Mouse (Mus musculus): ENCODE results near the gene Hspb3.

The Hspb3 gene

DNA sequence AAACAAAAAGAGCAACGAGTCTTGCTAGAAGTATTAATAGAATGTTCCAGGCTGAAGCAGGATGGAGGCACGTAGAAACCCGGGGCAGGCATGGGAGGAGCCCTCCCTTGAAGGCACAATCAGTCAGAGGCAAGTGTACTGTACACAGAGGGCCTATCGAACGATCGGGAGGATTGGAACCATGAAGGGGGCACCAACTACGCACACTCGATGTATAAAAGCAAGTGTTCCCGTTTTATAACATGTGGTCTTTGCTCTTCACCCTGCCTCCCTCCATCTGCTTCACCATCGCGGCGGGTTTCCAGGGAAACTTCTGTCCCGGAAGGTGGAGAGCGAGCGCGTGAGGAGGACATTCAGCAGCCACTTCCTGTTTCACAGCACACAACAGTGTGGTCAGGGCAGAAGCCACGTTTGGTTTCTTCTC, 27.7 kb downstream of the Hspb3 start:
- no peak for DNase-seq (ENCODE audit: low read depth, low spot score)

DNA sequence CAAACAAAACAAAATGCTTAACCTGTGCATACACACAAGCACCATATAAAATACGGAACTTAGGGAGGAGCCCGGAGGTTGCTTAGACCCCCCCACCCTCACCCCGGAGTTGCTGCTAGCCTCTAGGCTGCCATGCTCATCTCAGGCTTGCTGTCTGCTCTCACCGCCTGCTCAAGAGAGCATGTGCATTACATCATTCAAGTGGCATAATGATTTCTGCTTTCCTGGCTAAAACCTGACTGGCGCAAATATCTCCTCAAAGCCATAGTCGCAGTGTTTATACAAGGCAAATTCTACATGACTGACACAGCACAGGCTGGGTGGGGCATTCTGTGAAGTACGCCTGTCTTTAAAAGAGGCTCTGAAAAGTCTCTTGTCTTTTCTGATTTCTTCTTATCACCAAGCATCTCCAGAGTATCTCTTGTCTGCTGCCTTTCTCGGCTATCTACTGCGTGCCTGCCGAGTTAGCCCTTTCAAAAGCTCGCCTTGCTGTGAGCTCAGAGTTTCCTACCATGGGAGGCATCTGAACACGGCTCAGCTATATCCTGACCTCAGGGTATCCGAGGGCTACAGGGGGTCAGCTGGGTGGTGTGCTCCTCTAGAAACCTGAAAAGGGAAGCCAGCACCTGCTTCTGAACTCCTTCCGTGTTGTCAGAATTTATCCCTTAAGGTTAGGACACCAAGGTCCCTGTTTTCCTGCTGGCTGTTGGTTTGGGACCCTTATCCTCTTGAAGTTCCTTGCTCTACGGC, 28.6 kb downstream of the Hspb3 start:
- no peak for DNase-seq (ENCODE audit: low read depth, low spot score)

DNA sequence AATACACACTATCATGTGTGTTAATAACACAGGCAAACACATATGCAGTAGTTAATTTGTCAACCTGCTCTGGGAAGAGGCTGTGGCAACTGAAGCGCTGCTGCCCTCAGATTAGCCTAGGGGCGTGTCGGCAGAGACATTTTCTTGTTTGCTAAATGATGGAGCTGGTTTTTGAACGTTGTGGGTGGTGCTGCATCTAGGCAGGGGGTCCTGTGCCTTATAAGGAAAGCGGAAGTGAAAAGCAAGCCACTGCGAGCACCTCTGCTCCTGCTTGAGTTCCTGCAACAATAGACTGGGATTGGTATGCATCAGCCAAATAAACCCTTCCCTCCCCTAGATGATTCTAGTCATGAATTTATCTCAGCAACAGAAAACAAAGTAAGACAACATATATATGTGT, 31.0 kb downstream of the Hspb3 start:
- no peak for DNase-seq (ENCODE audit: low read depth, low spot score)

DNA sequence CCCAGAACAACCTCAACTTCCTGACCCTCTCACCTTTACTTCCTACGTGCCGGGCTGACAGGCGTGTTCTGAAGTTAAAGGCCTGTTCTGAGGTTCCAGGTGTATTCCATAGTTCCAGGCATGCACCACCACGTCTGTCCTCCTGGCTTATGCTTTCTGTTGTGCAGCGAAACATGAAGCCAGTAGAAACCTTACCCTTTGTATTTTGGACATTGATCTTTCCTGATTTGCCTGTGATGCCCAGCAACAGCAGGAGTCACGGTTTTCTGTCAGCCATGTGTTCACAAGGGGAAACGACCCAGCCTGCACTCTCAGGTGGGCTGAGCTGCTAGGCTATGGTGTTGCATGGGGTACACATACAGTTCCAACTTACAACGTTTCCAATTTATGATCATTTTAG, 35.9 kb downstream of the Hspb3 start:
- no peak for DNase-seq (ENCODE audit: low read depth, low spot score)

DNA sequence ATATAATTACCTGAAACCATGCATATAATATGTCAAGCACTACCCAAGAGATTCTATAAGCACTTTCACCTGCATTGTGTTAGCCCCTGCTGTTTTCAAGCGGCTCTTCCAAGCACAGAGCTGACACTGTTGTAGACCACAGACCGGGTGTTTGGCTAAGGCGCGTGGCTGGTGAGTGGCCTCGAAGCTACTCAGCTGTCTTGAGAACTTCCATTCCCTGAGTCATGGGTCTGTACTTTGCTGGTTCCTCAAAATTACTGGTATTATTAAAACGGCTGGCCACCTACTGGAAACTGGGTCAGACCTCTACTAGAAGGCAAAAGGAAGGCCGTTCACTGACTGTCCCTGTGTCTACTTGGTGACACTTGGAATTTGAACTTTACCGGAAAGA, 40.6 kb downstream of the Hspb3 start:
- no peak for DNase-seq (ENCODE audit: low read depth, low spot score)

DNA sequence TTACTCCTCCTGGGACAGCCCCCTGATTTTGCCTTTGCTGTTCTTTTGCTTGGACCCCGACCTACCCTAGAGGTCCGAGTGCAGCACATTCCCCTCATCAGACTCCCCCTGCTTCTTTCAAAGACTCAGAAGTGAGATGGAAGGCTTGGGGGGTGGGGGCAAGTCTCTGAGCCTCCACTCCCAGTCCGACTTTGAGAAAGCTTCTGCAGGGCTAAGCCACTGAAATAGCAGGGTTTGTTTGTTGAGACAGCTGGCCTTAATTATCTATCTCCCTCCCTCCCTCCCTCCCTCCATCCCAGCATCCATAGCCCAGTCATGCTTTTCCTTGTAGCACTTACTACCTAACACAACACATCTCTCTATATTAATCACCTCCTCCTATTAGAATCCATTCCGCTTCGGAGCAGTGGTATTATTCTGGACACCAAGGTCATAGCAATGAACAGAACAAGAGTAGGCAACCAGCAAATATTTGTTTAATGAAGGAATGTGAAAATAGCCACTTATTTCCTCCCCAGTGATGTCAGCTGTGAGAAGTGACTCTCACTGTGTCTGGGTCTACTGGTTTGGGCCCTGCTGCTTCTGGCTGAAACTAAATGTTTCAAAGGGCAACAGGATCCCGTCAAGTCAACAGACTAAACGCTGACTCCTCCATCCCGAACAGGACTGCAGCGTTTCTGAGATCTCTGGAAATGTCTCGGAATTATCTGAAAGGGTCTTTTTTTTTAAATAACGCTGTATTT, 41.2 kb downstream of the Hspb3 start:
- no peak for DNase-seq (ENCODE audit: low read depth, low spot score)

DNA sequence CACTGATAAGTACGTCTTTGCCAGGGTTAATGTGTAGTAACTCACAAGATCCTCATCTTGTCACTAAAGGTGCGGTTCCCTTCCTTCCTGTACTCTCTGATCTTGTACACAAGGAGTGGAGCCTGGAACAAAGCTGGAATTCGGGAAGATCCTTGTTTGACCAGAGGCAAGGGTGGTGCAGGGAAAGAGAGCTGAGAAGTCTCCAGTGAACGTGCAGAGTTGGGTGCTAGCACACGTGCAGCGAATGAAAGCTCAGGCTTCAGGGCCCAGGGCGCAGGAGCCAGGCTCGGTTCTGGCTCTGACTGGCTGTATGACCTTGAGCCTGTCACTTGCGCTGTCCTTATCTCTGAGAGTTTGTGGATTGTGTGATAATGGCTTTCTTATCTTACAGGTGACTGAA, 44.5 kb downstream of the Hspb3 start:
- peak; percentile 90 for DNase-seq (ENCODE audit: low read depth, low spot score)

DNA sequence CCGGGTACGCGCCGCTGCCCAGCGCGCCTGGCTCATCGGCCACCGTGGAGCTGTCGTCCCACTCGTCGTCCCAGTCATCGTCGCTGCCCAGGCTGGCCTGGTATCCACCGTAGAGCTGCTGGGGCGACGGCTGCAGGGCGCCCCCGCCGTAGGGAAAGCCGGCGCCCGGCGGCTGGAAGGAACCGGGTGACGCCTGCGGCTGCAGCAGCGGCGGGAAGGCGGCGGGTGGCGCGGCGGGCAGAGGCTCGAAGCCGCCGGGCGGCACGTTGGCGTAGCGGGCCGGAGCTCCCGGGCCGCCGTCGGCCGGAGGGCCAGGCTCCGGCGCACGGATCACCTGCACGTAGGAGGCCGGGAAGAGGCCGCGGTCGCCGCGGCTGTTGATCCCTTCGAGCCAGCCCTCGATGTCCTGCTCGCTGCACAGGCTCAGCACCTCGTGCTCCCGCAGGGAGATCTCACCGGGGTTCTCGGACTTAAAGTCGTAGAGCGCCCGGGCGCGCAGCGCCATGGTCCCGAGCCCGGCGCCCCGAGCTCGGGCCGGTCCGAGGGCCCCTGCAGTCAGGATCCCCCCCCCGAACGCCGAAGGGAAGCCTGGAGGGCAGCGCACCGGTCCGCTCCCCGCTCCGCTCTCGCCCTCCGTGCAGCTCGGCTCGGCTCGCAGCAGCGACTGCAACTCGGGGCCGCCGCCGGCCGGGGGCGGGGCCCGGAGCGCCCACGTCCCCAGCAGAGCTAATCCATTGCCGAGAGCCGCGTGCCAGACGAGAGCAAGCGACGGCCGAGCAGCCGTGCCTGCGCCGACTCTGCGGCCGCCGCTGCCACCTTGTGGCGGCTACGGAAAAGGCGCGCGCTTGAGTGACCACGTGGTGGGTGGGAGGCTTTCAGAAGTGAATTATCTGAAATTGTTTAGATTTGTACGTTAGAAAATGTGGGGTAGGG, 45.3 kb downstream of the Hspb3 start, which contains the start of gene Snx18:
TSS of gene Snx18 (minus strand) at position 674 of the 933 bp plus-strand sequence.
- DNase-seq (ENCODE audit: low read depth, low spot score), result peak; percentile 98

DNA sequence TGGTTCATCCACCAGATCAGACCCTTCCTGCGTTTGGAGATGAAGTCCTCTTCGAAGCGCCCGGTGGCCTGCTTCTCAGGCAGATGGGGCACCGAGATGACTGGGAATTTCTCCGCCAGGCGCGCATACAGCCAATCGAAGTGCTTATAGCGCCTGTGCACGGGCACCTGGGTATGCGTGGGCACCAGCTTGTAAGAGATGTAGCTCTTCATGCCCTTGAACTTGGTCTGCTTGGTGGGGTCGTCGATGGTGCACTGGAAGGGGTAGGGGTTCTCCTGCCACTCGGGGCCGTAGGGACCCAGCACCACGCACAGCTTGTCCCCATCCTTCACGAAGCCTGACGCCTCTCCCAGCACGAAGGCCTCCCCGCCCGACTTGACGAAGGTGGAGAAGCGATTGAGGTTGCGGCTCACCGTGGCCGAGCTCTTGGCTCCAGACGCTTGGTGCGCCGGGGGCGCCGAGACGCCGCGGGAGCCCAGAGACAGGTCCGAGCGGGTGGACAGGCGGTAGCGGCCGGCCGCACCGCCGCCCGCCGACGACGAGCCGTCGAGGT, 46.1 kb downstream of the Hspb3 start:
- peak; percentile 42 for DNase-seq (ENCODE audit: low read depth, low spot score)

DNA sequence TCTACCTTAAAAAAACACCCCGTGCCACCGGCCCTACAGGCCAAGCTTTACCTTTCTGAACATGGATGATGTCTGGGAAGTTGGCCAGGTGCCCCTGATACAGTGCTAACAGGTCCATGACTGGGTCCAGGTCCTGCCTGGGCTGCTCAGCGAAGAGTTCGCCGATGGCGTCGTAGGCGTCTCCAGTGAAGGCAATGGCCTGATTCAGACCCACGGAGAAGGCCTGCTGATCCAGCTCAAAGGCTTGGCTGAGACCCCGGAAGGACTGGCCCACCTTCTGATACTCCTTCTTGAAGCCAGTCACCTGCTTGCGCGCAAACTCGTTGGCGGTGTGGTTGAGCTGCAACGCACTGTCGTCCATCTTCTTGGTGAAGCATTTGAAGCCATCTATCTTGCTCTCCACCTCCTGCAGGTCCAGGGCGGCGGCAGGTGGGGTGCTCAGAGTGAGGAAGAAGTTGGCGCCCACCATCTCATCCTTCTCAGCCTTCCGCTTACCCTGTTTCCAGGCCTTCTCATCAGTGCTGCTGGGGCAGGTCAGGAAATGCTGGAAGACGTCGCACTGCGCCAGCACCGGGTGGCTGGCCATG, 46.6 kb downstream of the Hspb3 start:
- DNase-seq (ENCODE audit: low read depth, low spot score), result no peak

DNA sequence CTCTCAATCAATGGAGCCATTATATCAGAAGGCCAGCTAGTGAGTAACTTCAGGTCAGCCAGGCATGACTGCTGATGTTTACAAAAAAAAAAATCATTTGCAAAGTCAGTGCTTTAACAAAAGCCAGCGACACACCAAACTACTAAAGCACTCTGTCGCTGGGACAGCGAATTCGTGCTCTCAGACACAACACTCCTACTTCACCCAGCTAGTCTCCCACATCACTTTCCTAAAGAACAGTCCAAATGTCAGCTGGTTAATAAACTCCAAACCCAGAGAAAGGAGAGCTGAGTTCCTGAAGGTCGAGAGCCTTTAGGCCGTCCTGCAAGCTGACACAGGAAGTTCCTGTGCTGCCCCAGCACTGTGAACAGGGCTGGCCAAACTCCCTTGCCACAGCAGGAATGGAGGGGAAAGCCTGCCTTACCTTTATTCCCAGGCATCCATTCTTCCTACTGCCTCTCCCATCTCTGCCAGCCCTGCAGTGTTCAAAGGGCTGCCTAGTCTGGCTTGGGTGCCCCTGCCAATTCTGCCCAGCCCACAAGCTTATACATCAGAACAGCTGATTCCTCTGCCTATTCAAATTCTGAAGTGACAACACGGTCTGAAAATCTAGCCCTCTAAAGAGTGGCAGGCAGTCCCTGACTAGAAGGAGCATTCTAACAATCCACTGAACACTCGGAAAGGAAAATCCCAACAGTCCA, 47.4 kb downstream of the Hspb3 start:
- no peak for DNase-seq (ENCODE audit: low read depth, low spot score)

DNA sequence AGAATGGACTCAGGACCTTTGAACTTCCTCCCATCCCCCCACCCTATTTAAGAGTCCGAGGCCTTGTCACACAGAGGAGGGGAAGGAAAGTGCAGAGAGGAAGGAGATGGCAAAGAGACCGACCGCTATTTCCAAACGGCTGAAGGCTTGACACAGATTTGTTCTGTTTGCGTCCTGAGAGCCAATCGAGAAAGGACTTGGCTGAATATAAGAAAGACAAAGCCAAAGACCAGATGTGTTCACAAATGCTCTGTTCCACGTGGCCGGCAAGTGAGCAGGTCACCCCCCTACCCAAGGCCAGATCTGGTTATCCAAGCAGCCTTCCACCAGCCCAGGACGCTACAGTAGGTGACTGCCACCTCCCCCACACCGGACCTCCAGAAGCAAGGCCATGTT, 47.9 kb downstream of the Hspb3 start:
- no peak for DNase-seq (ENCODE audit: low read depth, low spot score)

DNA sequence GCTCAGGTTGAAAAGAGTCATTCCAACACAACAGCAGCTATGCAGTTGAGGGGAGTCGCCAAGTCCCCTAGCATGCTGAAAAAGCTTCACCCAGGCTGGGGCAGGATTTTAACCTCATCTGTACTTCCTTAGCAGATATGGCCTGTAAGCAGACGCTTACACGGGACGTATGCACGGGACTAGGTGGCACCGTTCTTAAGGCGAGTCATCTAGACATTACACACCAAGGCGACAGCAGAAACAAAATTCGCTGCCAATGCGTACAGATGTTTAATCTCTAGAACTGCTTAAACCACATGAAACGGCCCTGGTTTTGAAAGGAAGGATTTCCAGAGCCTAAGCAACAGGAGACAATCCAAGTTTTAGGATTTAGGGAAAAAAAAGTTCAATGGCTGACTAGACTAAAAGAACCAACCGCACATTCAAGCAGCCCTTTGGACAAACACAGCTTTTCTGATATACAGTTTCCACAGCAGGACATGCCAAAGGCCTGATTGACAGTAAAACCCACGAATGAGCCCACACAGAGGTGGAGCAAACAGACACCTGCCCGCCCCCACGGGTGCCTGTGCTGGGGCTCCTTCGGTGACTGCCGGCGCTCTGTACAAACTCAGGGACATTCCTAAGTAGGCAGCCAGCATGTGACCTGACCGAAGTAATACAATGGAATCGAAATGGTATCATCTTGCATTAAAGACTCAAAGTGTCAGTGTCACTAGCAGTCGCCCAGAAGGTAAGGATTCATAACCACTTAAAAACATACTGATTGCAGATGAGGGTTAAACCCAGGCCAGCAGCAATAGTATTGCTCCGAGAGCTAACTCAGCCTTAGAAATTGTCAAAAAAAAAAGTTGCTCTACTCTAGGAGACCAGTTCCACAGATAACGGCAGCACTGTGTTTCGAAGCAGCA, 48.6 kb downstream of the Hspb3 start:
- DNase-seq (ENCODE audit: low read depth, low spot score), result peak; percentile 84

DNA sequence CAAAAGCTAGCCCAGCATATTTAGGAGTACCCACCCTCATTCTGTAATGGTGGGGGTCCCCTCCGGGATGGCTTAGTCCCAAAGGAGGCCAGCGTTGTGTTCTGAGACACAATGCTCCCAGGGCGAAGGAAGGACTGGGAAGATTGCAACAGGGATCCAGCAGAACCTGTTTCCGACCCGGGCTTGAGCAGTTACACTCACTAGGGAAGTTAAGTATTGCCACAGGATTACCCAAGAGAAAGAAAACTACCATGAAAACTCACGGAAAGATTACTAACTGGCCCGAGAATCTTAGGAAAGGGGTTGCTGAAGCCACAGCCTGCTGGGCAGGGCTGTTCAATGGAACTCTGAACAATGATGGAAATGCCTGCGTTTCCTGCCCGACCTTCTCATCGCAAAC, 49.6 kb downstream of the Hspb3 start:
- no peak for DNase-seq (ENCODE audit: low read depth, low spot score)

DNA sequence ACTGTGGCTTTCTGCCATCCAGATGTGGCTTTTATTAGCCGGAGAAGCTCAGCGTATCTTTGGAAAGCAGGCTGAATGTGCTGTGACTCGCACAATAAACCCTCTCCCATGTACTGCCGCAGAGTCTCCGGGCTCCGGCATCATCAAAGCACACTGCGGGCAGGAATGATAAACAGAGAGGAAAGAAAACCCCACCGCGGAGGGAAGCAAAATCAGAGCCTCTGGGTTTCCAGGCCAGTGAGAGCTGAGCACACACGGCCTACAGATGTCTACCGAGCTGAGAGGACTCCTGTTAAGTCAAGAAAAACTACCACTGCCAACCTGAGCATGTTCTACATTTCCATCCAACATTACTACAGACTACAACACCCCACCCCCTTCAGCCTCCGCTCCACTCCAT, 50.1 kb downstream of the Hspb3 start:
- DNase-seq (ENCODE audit: low read depth, low spot score), result no peak
